Mouse (Mus musculus): ENCODE measurements around the gene Chka. TPM values are rescaled to one million over a fixed set of nuclear protein-coding genes. Genes with fewer than 3 reads are reported as not detected.
A peak's percentile ranks its signal among the peaks of the same experiment; 100 is the strongest.

Gene Chka
- total and polyA plus RNA-seq, 2 experiments from 2014 or later: 13.6 to 36.3 TPM

- no peak overlapping the region for H3K27ac ChIP-seq (ENCODE audit: low read depth)
- no peaks in the 10 kb centered on the region for H3K9me3 ChIP-seq (replicated peaks; ENCODE audit: control insufficient read depth, low read length)
- DNase-seq (ENCODE audit: low spot score) (no peak), ATAC-seq (ENCODE audit: insufficient read depth, low read depth) (no peak)
- H3K4me3 ChIP-seq (ENCODE audit: low read depth, low read length): no peak overlapping the region
- peaks cover 73% of the 10 kb centered on the region for H3K36me3 ChIP-seq (replicated peaks; ENCODE audit: control insufficient read depth, insufficient read depth, low read length)
- TF ChIP-seq CTCF (IDR thresholded peaks at IDR 0.05; ENCODE audit: low read depth) (no peak), EP300 (IDR thresholded peaks at IDR 0.05; ENCODE audit: low read depth) (no peak)
- no peaks in the 10 kb centered on the region for H3K27me3 ChIP-seq (ENCODE audit: control insufficient read depth, insufficient read depth, low read length)
- H3K4me2 ChIP-seq (ENCODE audit: low read depth, low read length): no peak overlapping the region
- 95% methylated on average over 5 of the region's 5 CpGs for WGBS
- no peak overlapping the region for H3K9ac ChIP-seq (replicated peaks; ENCODE audit: low read depth, low read length)
- no peaks in the 10 kb centered on the region for H3K4me1 ChIP-seq (ENCODE audit: control insufficient read depth, insufficient read depth)
Observed at GRCm38 (mm10) chr19:3897557-3897956, 46.0 kb downstream of the Chka start.

DNA sequence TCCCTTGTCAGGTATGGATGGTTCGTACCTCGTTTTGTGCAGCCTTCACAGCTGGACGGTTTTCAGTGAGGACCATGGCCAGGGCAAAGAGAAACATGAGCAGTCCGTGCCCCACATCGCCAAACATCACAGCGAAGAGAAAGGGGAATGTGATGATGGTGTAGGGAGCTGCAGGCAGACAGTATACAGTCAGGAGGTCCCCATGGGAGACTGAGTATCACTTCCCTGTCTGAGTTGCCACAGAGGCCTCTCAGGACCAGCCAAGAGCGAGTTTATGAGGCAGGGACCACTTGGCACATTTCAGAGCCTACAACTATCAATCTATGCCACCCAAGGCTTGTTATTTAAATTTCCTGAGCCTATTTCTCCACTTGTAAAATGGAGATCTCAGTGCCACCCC is 47.4 kb downstream of the Chka start:
- H3K27ac ChIP-seq (ENCODE audit: low read depth): no peak overlapping the region
- no peaks in the 10 kb centered on the region for H3K9me3 ChIP-seq (replicated peaks; ENCODE audit: control insufficient read depth, low read length)
- WGBS: 92% methylated on average over 7 of the region's 7 CpGs
- no peak for TF ChIP-seq EP300 (IDR thresholded peaks at IDR 0.05; ENCODE audit: low read depth)
- TF ChIP-seq CTCF (IDR thresholded peaks at IDR 0.05; ENCODE audit: low read depth): no peak
- H3K4me2 ChIP-seq (ENCODE audit: low read depth, low read length): no peak overlapping the region
- no peak overlapping the region for H3K4me3 ChIP-seq (ENCODE audit: low read depth, low read length)
- H3K9ac ChIP-seq (replicated peaks; ENCODE audit: low read depth, low read length): no peak overlapping the region
- H3K36me3 ChIP-seq (replicated peaks; ENCODE audit: control insufficient read depth, insufficient read depth, low read length): peaks cover 72% of the 10 kb centered on the region
- H3K4me1 ChIP-seq (ENCODE audit: control insufficient read depth, insufficient read depth): no peaks in the 10 kb centered on the region
- no peaks in the 10 kb centered on the region for H3K27me3 ChIP-seq (ENCODE audit: control insufficient read depth, insufficient read depth, low read length)
- no peak for ATAC-seq (ENCODE audit: insufficient read depth, low read depth)
- no peak for DNase-seq (ENCODE audit: low spot score)

DNA sequence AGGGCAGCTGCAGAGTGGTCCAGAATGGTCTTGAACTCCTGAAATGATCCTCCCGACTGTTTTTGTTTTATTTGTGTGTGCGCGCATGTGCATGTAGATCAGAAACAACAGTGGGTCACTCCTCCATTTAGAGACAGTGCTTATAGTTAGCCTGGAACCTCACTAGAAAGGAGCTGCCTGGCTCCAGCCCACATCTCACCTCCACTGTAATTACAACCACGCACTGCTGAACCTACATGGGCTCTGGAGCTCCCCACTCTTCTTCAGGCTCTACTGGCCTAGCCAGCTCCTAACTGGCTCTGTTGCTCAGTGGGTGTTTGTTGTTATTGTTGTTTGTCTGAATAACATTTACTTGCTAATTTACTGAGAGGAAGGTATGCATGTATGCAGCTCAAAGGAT is 48.0 kb downstream of the Chka start:
- WGBS: 93% methylated on average over 4 of the region's 4 CpGs
- Histone ChIP-seq H3K9me3 (replicated peaks; ENCODE audit: control insufficient read depth, low read length) (no peaks in the 10 kb centered on the region), H3K36me3 (replicated peaks; ENCODE audit: control insufficient read depth, insufficient read depth, low read length) (peaks cover 67% of the 10 kb centered on the region), H3K27ac (ENCODE audit: low read depth) (no peak overlapping the region), H3K4me1 (ENCODE audit: control insufficient read depth, insufficient read depth) (no peaks in the 10 kb centered on the region), H3K9ac (replicated peaks; ENCODE audit: low read depth, low read length) (no peak overlapping the region), H3K4me3 (ENCODE audit: low read depth, low read length) (no peak overlapping the region), H3K27me3 (ENCODE audit: control insufficient read depth, insufficient read depth, low read length) (no peaks in the 10 kb centered on the region), H3K4me2 (ENCODE audit: low read depth, low read length) (no peak overlapping the region)
- TF ChIP-seq CTCF (IDR thresholded peaks at IDR 0.05; ENCODE audit: low read depth): no peak
- no peak for DNase-seq (ENCODE audit: low spot score)
- no peak for ATAC-seq (ENCODE audit: insufficient read depth, low read depth)

GRCm38 (mm10) chr19:3902966-3903365 is 51.4 kb downstream of the Chka start:
- Histone ChIP-seq H3K4me3 (ENCODE audit: low read depth, low read length) (no peak overlapping the region), H3K27ac (ENCODE audit: low read depth) (no peak overlapping the region), H3K9me3 (replicated peaks; ENCODE audit: control insufficient read depth, low read length) (no peaks in the 10 kb centered on the region), H3K4me1 (ENCODE audit: control insufficient read depth, insufficient read depth) (peaks cover 5% of the 10 kb centered on the region; the same call in 1 of the 2 replicates), H3K36me3 (replicated peaks; ENCODE audit: control insufficient read depth, insufficient read depth, low read length) (peaks cover 35% of the 10 kb centered on the region), H3K4me2 (ENCODE audit: low read depth, low read length) (no peak overlapping the region), H3K27me3 (ENCODE audit: control insufficient read depth, insufficient read depth, low read length) (no peaks in the 10 kb centered on the region), H3K9ac (replicated peaks; ENCODE audit: low read depth, low read length) (no peak overlapping the region)
- no peak for TF ChIP-seq CTCF (IDR thresholded peaks at IDR 0.05; ENCODE audit: low read depth)
- TF ChIP-seq EP300 (IDR thresholded peaks at IDR 0.05; ENCODE audit: low read depth): no peak
- ATAC-seq (ENCODE audit: insufficient read depth, low read depth): no peak
- WGBS: 85% methylated on average over 12 of the region's 12 CpGs
- no peak for DNase-seq (ENCODE audit: low spot score)

DNA sequence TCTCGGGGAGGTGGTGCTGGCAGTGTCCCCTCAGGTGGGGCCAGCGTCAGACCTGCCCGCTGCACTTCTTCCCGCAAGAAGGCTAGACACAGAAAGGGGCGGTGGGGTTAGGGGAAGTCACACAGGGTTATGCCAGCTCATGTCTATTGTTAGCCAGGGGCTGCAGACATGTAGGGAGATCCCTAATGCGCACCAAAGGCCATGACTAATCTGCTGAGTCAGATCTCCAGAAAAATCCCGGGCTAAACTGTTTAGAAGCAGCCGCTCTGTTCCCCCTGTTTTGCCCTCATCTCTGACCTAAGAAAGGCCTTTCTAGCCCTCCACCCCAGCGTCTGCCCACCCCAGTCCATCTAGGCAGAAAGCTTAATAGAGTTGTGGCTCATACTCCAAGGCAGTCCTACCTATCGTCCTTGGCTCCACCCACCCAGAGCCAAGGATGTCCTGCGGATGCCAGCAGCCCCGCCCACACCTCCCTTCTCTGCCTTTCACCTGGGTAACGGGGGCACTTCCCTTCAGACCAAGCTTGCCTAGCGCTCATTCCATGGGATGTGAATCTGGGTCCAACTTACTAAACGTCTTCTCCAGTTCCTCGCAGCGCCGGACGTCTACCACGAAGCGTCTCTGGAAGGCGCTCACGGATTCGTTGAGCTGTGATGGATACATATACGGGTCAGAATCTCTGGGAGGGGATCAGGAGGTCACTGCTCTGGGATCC is 52.2 kb downstream of the Chka start:
- DNase-seq (ENCODE audit: low spot score) (no peak), ATAC-seq (ENCODE audit: insufficient read depth, low read depth) (no peak)
- 84% methylated on average over 25 of the region's 25 CpGs for WGBS
- Histone ChIP-seq H3K36me3 (replicated peaks; ENCODE audit: control insufficient read depth, insufficient read depth, low read length) (peaks cover 37% of the 10 kb centered on the region), H3K27me3 (ENCODE audit: control insufficient read depth, insufficient read depth, low read length) (no peaks in the 10 kb centered on the region), H3K4me2 (ENCODE audit: low read depth, low read length) (peak overlapping the region; percentile 80; the same call in 1 of the 2 replicates), H3K4me3 (ENCODE audit: low read depth, low read length) (no peak overlapping the region), H3K9me3 (replicated peaks; ENCODE audit: control insufficient read depth, low read length) (no peaks in the 10 kb centered on the region), H3K27ac (ENCODE audit: low read depth) (no peak overlapping the region), H3K9ac (replicated peaks; ENCODE audit: low read depth, low read length) (no peak overlapping the region), H3K4me1 (ENCODE audit: control insufficient read depth, insufficient read depth) (peaks cover 5% of the 10 kb centered on the region; the same call in 1 of the 2 replicates)
- no peak for TF ChIP-seq CTCF (IDR thresholded peaks at IDR 0.05; ENCODE audit: low read depth)

GRCm38 (mm10) chr19:3904363-3904675 is 52.7 kb downstream of the Chka start:
- Histone ChIP-seq H3K4me1 (ENCODE audit: control insufficient read depth, insufficient read depth) (peaks cover 5% of the 10 kb centered on the region; the same call in 1 of the 2 replicates), H3K9ac (replicated peaks; ENCODE audit: low read depth, low read length) (no peak overlapping the region), H3K9me3 (replicated peaks; ENCODE audit: control insufficient read depth, low read length) (no peaks in the 10 kb centered on the region), H3K27me3 (ENCODE audit: control insufficient read depth, insufficient read depth, low read length) (no peaks in the 10 kb centered on the region), H3K27ac (ENCODE audit: low read depth) (0 out of 2 replicates have a peak overlapping the region, but pooled peaks have one; percentile 66), H3K4me2 (ENCODE audit: low read depth, low read length) (peak overlapping the region; percentile 80; the same call in 1 of the 2 replicates), H3K4me3 (ENCODE audit: low read depth, low read length) (no peak overlapping the region), H3K36me3 (replicated peaks; ENCODE audit: control insufficient read depth, insufficient read depth, low read length) (peaks cover 40% of the 10 kb centered on the region)
- DNase-seq (ENCODE audit: low spot score) (no peak), ATAC-seq (ENCODE audit: insufficient read depth, low read depth) (no peak)
- TF ChIP-seq EP300 (IDR thresholded peaks at IDR 0.05; ENCODE audit: low read depth) (no peak), CTCF (IDR thresholded peaks at IDR 0.05; ENCODE audit: low read depth) (no peak)
- 76% methylated on average over 10 of the region's 10 CpGs for WGBS

All from heart, postnatal 0 days (tissue).